Mouse (Mus musculus) myocyte (in vitro differentiated cells): ENCODE data around the gene Ripply3.

Experiments used
- E2F4 ChIP-seq: IDR thresholded peaks from one replicate; pipeline ENCODE4 v1.6.1; 2011; ENCODE audit warnings: mild to moderate bottlenecking, control low read depth, moderate library complexity; ENCODE audit not compliant: insufficient read depth
- MAX ChIP-seq: IDR thresholded peaks from one replicate; pipeline ENCODE4 v1.6.1; 2011; ENCODE audit warnings: low read depth, mild to moderate bottlenecking, control low read depth
- POLR2A ChIP-seq: IDR thresholded peaks from one replicate; pipeline ENCODE4 v1.6.1; 2011; ENCODE audit warnings: low read depth, mild to moderate bottlenecking, control low read depth, moderate library complexity; ENCODE audit not compliant: insufficient read length
- TCF12 ChIP-seq: IDR thresholded peaks from one replicate; pipeline ENCODE4 v1.6.1; 2011; ENCODE audit warnings: mild to moderate bottlenecking, control low read depth; ENCODE audit not compliant: poor library complexity, insufficient read depth, severe bottlenecking

GRCm38 (mm10) chr16:94347080-94347731 is 19.0 kb downstream of the Ripply3 start:
- TF ChIP-seq POLR2A, result no peak
- TF ChIP-seq MAX, result no peak
- TF ChIP-seq E2F4, result no peak
- no peak for TF ChIP-seq TCF12
